Mouse (Mus musculus): ENCODE measurements around the gene Gm13279. TPM values are rescaled to one million over a fixed set of nuclear protein-coding genes. Genes with fewer than 3 reads are reported as not detected.
A peak's percentile ranks its signal among the peaks of the same experiment; 100 is the strongest.
"Not testable (repeated sequence)": the region's sequence is repeated elsewhere in the genome, so short reads cannot be mapped to it uniquely, and the experiment has no call there.

Gene Gm13279
- polyA plus RNA-seq, 1 experiment from 2014 or later = not detected

DNA sequence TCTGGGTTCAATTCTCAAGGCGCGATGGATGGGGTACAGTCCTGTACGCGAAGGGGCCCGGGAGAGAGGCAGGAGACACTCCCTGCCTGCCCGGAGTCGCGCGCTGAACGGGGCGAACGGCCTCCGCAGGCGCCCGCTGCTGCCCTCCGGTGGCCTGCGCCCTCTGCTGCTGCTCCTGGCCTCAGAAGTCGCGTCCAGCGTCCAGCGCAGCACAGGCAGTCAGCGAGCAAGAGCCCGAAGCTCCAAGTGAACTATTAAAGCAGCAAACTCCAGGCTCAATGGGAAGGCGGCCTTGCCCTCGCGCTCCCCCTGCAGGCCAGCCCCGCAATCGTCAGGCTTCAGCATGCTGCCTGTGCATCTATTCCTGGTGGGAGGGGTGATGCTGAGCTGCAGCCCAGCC is 36.8 kb upstream of the Gm13279 start:
- H3K9me3 ChIP-seq (replicated peaks; ENCODE audit: control insufficient read depth, low read length); H3K27ac ChIP-seq (replicated peaks; ENCODE audit: low read depth, low read length); H3K27me3 ChIP-seq (ENCODE audit: control insufficient read depth, insufficient read depth, low read length); H3K4me1 ChIP-seq (ENCODE audit: control insufficient read depth, insufficient read depth, low read length); H3K9ac ChIP-seq (replicated peaks; ENCODE audit: low read length); ATAC-seq (replicated peaks; ENCODE audit: insufficient number of reproducible peaks, low FRiP score, low TSS enrichment, low read depth); H3K36me3 ChIP-seq (replicated peaks; ENCODE audit: control insufficient read depth, insufficient read depth, low read depth, low read length): not testable (repeated sequence)
- Histone ChIP-seq H3K4me2 (ENCODE audit: low read depth, low read length) (peak overlapping the region; percentile 46), H3K4me3 (ENCODE audit: low read depth, low read length) (peak overlapping the region; percentile 21)
- 0% methylated on average over 19 of the region's 28 CpGs for WGBS
- peak; percentile 79 for DNase-seq (ENCODE audit: low spot score)

DNA sequence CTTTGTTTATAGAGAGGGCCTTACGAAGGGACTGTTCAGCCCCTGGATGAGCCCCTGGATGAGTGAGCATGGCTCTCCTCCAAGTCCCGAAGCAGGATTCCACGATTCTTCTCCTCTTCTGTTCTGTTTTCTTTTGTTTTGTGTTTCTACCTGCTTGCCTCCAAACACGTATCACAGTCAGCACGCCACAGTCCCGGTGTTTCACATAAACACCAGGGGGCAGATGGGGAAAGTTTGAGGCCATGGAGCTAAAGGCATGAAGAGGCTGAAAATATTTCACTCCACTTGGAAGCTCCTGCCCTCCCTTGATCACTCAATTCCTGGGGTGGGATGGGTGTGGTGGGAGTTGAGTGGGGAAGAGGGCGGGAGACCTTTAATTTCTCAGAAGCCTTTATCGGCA is 35.4 kb upstream of the Gm13279 start:
- H3K36me3 ChIP-seq (replicated peaks; ENCODE audit: control insufficient read depth, insufficient read depth, low read depth, low read length); ATAC-seq (replicated peaks; ENCODE audit: insufficient number of reproducible peaks, low FRiP score, low TSS enrichment, low read depth); H3K4me1 ChIP-seq (ENCODE audit: control insufficient read depth, insufficient read depth, low read length); H3K27me3 ChIP-seq (ENCODE audit: control insufficient read depth, insufficient read depth, low read length); H3K9me3 ChIP-seq (replicated peaks; ENCODE audit: control insufficient read depth, low read length); DNase-seq (ENCODE audit: low spot score); H3K9ac ChIP-seq (replicated peaks; ENCODE audit: low read length); H3K27ac ChIP-seq (replicated peaks; ENCODE audit: low read depth, low read length); H3K4me2 ChIP-seq (ENCODE audit: low read depth, low read length); H3K4me3 ChIP-seq (ENCODE audit: low read depth, low read length): not testable (repeated sequence)
- 74% methylated on average over 6 of the region's 8 CpGs for WGBS

DNA sequence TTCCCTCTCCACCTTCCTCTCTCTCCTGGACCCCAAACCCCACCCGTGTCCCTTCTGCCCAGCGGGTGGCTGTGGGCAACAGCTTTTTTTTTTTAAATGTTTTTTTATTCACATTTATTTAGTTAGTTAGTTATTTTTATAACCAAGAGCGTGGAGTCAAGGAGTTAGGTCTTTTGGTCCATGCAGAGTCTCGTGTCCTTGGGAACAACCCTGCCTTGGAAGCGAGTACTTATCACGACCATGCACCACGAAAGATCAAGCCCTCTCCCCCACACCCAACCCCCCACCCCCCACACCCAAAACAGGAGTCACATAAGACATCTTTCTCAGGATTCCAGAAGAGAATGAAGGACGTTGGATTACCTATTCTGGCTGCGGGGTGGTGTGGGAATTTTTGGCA is 34.9 kb upstream of the Gm13279 start:
- not testable (repeated sequence) for H3K4me3 ChIP-seq (ENCODE audit: low read depth, low read length); ATAC-seq (replicated peaks; ENCODE audit: insufficient number of reproducible peaks, low FRiP score, low TSS enrichment, low read depth); H3K9me3 ChIP-seq (replicated peaks; ENCODE audit: control insufficient read depth, low read length); H3K4me2 ChIP-seq (ENCODE audit: low read depth, low read length); H3K36me3 ChIP-seq (replicated peaks; ENCODE audit: control insufficient read depth, insufficient read depth, low read depth, low read length); H3K27me3 ChIP-seq (ENCODE audit: control insufficient read depth, insufficient read depth, low read length); DNase-seq (ENCODE audit: low spot score); H3K4me1 ChIP-seq (ENCODE audit: control insufficient read depth, insufficient read depth, low read length); H3K27ac ChIP-seq (replicated peaks; ENCODE audit: low read depth, low read length); H3K9ac ChIP-seq (replicated peaks; ENCODE audit: low read length)
- 60% methylated on average over 7 of the region's 9 CpGs for WGBS

DNA sequence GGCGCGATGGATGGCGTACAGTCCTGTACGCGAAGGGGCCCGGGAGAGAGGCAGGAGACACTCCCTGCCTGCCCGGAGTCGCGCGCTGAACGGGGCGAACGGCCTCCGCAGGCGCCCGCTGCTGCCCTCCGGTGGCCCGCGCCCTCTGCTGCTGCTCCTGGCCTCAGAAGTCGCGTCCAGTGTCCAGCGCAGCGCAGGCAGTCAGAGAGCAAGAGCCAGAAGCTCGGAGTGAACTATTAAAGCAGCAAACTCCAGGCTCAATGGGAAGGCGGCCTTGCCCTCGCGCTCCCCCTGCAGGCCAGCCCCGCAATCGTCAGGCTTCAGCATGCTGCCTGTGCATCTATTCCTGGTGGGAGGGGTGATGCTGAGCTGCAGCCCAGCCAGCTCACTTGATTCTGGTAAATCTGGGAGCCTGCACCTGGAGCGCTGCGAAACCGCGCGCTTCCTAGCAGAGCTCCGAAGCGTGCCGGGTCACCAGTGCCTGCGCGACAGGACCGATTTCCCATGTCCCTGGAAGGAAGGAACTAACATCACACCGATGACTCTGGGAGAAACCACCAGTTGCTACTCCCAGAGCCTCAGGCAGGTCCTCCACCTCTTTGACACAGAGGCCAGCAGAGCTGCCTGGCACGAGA is 33.7 kb upstream of the Gm13279 start:
- not testable (repeated sequence) for H3K36me3 ChIP-seq (replicated peaks; ENCODE audit: control insufficient read depth, insufficient read depth, low read depth, low read length); H3K9ac ChIP-seq (replicated peaks; ENCODE audit: low read length); ATAC-seq (replicated peaks; ENCODE audit: insufficient number of reproducible peaks, low FRiP score, low TSS enrichment, low read depth); H3K4me1 ChIP-seq (ENCODE audit: control insufficient read depth, insufficient read depth, low read length); H3K9me3 ChIP-seq (replicated peaks; ENCODE audit: control insufficient read depth, low read length); H3K27me3 ChIP-seq (ENCODE audit: control insufficient read depth, insufficient read depth, low read length); H3K27ac ChIP-seq (replicated peaks; ENCODE audit: low read depth, low read length)
- Histone ChIP-seq H3K4me3 (ENCODE audit: low read depth, low read length) (peak overlapping the region; percentile 25), H3K4me2 (ENCODE audit: low read depth, low read length) (peak overlapping the region; percentile 38)
- WGBS = 4% methylated on average over 26 of the region's 42 CpGs
- DNase-seq (ENCODE audit: low spot score) = peak; percentile 71

DNA sequence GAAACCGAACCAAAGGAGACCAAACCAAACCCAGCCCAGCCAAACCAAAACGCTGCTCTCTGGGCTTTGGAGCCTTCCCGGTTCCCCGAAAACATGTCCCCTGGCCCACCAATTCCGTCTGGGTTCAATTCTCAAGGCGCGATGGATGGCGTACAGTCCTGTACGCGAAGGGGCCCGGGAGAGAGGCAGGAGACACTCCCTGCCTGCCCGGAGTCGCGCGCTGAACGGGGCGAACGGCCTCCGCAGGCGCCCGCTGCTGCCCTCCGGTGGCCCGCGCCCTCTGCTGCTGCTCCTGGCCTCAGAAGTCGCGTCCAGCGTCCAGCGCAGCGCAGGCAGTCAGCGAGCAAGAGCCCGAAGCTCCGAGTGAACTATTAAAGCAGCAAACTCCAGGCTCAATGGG is 23.7 kb upstream of the Gm13279 start, which contains the start of gene Gm13290:
TSS of gene Gm13290 (plus strand) at position 301 of the 400 bp plus-strand sequence.
- H3K9ac ChIP-seq (replicated peaks; ENCODE audit: low read length); H3K27me3 ChIP-seq (ENCODE audit: control insufficient read depth, insufficient read depth, low read length); DNase-seq (ENCODE audit: low spot score); H3K4me1 ChIP-seq (ENCODE audit: control insufficient read depth, insufficient read depth, low read length); H3K27ac ChIP-seq (replicated peaks; ENCODE audit: low read depth, low read length); H3K4me2 ChIP-seq (ENCODE audit: low read depth, low read length); H3K4me3 ChIP-seq (ENCODE audit: low read depth, low read length); H3K36me3 ChIP-seq (replicated peaks; ENCODE audit: control insufficient read depth, insufficient read depth, low read depth, low read length); H3K9me3 ChIP-seq (replicated peaks; ENCODE audit: control insufficient read depth, low read length); ATAC-seq (replicated peaks; ENCODE audit: insufficient number of reproducible peaks, low FRiP score, low TSS enrichment, low read depth): not testable (repeated sequence)
- WGBS = no CpG with 5 or more reads among the region's 32 CpGs

DNA sequence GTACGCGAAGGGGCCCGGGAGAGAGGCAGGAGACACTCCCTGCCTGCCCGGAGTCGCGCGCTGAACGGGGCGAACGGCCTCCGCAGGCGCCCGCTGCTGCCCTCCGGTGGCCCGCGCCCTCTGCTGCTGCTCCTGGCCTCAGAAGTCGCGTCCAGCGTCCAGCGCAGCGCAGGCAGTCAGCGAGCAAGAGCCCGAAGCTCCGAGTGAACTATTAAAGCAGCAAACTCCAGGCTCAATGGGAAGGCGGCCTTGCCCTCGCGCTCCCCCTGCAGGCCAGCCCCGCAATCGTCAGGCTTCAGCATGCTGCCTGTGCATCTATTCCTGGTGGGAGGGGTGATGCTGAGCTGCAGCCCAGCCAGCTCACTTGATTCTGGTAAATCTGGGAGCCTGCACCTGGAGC is 20.6 kb upstream of the Gm13279 start, which contains the start of gene Gm13289:
TSS of gene Gm13289 (plus strand) at position 301 of the 400 bp plus-strand sequence.
- WGBS = no CpG with 5 or more reads among the region's 29 CpGs
- ATAC-seq (replicated peaks; ENCODE audit: insufficient number of reproducible peaks, low FRiP score, low TSS enrichment, low read depth); DNase-seq (ENCODE audit: low spot score); H3K9me3 ChIP-seq (replicated peaks; ENCODE audit: control insufficient read depth, low read length); H3K27me3 ChIP-seq (ENCODE audit: control insufficient read depth, insufficient read depth, low read length); H3K9ac ChIP-seq (replicated peaks; ENCODE audit: low read length); H3K4me2 ChIP-seq (ENCODE audit: low read depth, low read length); H3K4me1 ChIP-seq (ENCODE audit: control insufficient read depth, insufficient read depth, low read length); H3K4me3 ChIP-seq (ENCODE audit: low read depth, low read length); H3K36me3 ChIP-seq (replicated peaks; ENCODE audit: control insufficient read depth, insufficient read depth, low read depth, low read length); H3K27ac ChIP-seq (replicated peaks; ENCODE audit: low read depth, low read length): not testable (repeated sequence)

DNA sequence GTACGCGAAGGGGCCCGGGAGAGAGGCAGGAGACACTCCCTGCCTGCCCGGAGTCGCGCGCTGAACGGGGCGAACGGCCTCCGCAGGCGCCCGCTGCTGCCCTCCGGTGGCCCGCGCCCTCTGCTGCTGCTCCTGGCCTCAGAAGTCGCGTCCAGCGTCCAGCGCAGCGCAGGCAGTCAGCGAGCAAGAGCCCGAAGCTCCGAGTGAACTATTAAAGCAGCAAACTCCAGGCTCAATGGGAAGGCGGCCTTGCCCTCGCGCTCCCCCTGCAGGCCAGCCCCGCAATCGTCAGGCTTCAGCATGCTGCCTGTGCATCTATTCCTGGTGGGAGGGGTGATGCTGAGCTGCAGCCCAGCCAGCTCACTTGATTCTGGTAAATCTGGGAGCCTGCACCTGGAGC is 17.6 kb upstream of the Gm13279 start, which contains the start of gene Gm13272:
TSS of gene Gm13272 (plus strand) at position 301 of the 400 bp plus-strand sequence.
- H3K9ac ChIP-seq (replicated peaks; ENCODE audit: low read length) = not testable (repeated sequence)

DNA sequence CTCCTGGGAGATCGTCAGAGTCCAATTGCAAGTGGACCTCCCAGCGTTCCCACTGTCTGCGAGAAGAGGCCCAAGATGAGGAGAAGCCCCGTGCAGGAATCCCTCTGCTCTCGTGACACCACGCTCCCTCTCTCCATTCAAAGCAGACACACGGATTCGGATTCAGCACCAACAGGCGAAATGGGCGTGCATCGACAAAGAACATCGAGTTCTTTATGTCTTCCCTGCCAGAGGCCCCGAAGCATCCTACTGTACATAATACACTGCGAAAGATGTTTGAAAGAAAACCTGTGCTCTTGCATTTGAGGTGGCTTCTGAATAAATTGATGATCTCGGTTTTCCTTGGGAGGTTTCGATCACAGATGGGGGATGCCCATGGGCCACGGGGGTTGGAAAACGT is 16.9 kb upstream of the Gm13279 start:
- not testable (repeated sequence) for H3K4me1 ChIP-seq (ENCODE audit: control insufficient read depth, insufficient read depth, low read length); DNase-seq (ENCODE audit: low spot score); H3K27me3 ChIP-seq (ENCODE audit: control insufficient read depth, insufficient read depth, low read length); H3K27ac ChIP-seq (replicated peaks; ENCODE audit: low read depth, low read length); H3K9me3 ChIP-seq (replicated peaks; ENCODE audit: control insufficient read depth, low read length); H3K4me3 ChIP-seq (ENCODE audit: low read depth, low read length); H3K4me2 ChIP-seq (ENCODE audit: low read depth, low read length); ATAC-seq (replicated peaks; ENCODE audit: insufficient number of reproducible peaks, low FRiP score, low TSS enrichment, low read depth); H3K36me3 ChIP-seq (replicated peaks; ENCODE audit: control insufficient read depth, insufficient read depth, low read depth, low read length); H3K9ac ChIP-seq (replicated peaks; ENCODE audit: low read length)
- WGBS = 42% methylated on average over 15 of the region's 18 CpGs

More for the DNA sequence above, 17.6 kb upstream of the Gm13279 start, which contains the start of gene Gm13272:
- not testable (repeated sequence) for ATAC-seq (replicated peaks; ENCODE audit: insufficient number of reproducible peaks, low FRiP score, low TSS enrichment, low read depth); H3K4me3 ChIP-seq (ENCODE audit: low read depth, low read length); H3K4me1 ChIP-seq (ENCODE audit: control insufficient read depth, insufficient read depth, low read length); H3K27me3 ChIP-seq (ENCODE audit: control insufficient read depth, insufficient read depth, low read length); H3K36me3 ChIP-seq (replicated peaks; ENCODE audit: control insufficient read depth, insufficient read depth, low read depth, low read length); DNase-seq (ENCODE audit: low spot score); H3K27ac ChIP-seq (replicated peaks; ENCODE audit: low read depth, low read length); H3K4me2 ChIP-seq (ENCODE audit: low read depth, low read length); H3K9me3 ChIP-seq (replicated peaks; ENCODE audit: control insufficient read depth, low read length)
- WGBS = no CpG with 5 or more reads among the region's 29 CpGs
